Mouse (Mus musculus): ENCODE results near the gene Lefty2. TPM values are rescaled to one million over a fixed set of nuclear protein-coding genes. Genes with fewer than 3 reads are reported as not detected.
"Not testable (repeated sequence)": the region's sequence is repeated elsewhere in the genome, so short reads cannot be mapped to it uniquely, and the experiment has no call there.

Gene Lefty2
- polyA plus RNA-seq, 1 experiment from 2014 or later, result not detected

GRCm38 (mm10) chr1:180934467-180935419, 41.8 kb downstream of the Lefty2 start, which contains the start of gene Lefty1:
Lefty1 (plus strand) TSS chr1:180935022.
- Histone ChIP-seq H3K4me3 (ENCODE audit: low read depth, low read length) (no peak within 1 kb of the TSS), H3K9me3 (ENCODE audit: control insufficient read depth, low read depth, low read length) (no peaks in the 10 kb centered on the region), H3K4me1 (ENCODE audit: control insufficient read depth, insufficient read depth, low read length) (no peaks in the 10 kb centered on the region), H3K4me2 (replicated peaks; ENCODE audit: low read depth, low read length) (no peak within 1 kb of the TSS), H3K36me3 (ENCODE audit: control insufficient read depth, insufficient read depth, low read length) (no peaks in the 10 kb centered on the region), H3K27me3 (ENCODE audit: control insufficient read depth, insufficient read depth, low read length) (peaks cover 11% of the 10 kb centered on the region), H3K27ac (ENCODE audit: low read length) (no peak within 1 kb of the TSS), H3K9ac (replicated peaks; ENCODE audit: low read depth, low read length) (no peak within 1 kb of the TSS)
- 23% methylated on average over 21 of the region's 21 CpGs for WGBS
- no peak for ATAC-seq (ENCODE audit: insufficient number of reproducible peaks, insufficient read depth, low FRiP score, low read depth)

- peaks cover 11% of the 10 kb centered on the region for H3K27me3 ChIP-seq (ENCODE audit: control insufficient read depth, insufficient read depth, low read length)
- H3K4me3 ChIP-seq (ENCODE audit: low read depth, low read length), result peak overlapping the region; percentile 24
- H3K9ac ChIP-seq (replicated peaks; ENCODE audit: low read depth, low read length), result 0 out of 2 replicates have a peak overlapping the region, but pooled peaks have one; percentile 14
- H3K4me2 ChIP-seq (replicated peaks; ENCODE audit: low read depth, low read length), result peak overlapping the region; percentile 42
- not testable (repeated sequence) for H3K36me3 ChIP-seq (ENCODE audit: control insufficient read depth, insufficient read depth, low read length); H3K4me1 ChIP-seq (ENCODE audit: control insufficient read depth, insufficient read depth, low read length); H3K27ac ChIP-seq (ENCODE audit: low read length); H3K9me3 ChIP-seq (ENCODE audit: control insufficient read depth, low read depth, low read length)
- WGBS, result 4% methylated on average over 32 of the region's 41 CpGs
- peak; percentile 90 for ATAC-seq (ENCODE audit: insufficient number of reproducible peaks, insufficient read depth, low FRiP score, low read depth)
Measured at GRCm38 (mm10) chr1:180936610-180937398, 43.9 kb downstream of the Lefty2 start.

- H3K36me3 ChIP-seq (ENCODE audit: control insufficient read depth, insufficient read depth, low read length); H3K4me3 ChIP-seq (ENCODE audit: low read depth, low read length); ATAC-seq (ENCODE audit: insufficient number of reproducible peaks, insufficient read depth, low FRiP score, low read depth); H3K9me3 ChIP-seq (ENCODE audit: control insufficient read depth, low read depth, low read length); H3K4me1 ChIP-seq (ENCODE audit: control insufficient read depth, insufficient read depth, low read length); H3K4me2 ChIP-seq (replicated peaks; ENCODE audit: low read depth, low read length); H3K9ac ChIP-seq (replicated peaks; ENCODE audit: low read depth, low read length); H3K27ac ChIP-seq (ENCODE audit: low read length): not testable (repeated sequence)
- H3K27me3 ChIP-seq (ENCODE audit: control insufficient read depth, insufficient read depth, low read length), result peaks cover 11% of the 10 kb centered on the region
- WGBS, result 45% methylated on average over 13 of the region's 13 CpGs
Measured at GRCm38 (mm10) chr1:180937631-180938030, 44.7 kb downstream of the Lefty2 start.

GRCm38 (mm10) chr1:180938781-180939180, 45.9 kb downstream of the Lefty2 start:
- H3K36me3 ChIP-seq (ENCODE audit: control insufficient read depth, insufficient read depth, low read length); H3K4me3 ChIP-seq (ENCODE audit: low read depth, low read length); ATAC-seq (ENCODE audit: insufficient number of reproducible peaks, insufficient read depth, low FRiP score, low read depth); H3K4me2 ChIP-seq (replicated peaks; ENCODE audit: low read depth, low read length); H3K9me3 ChIP-seq (ENCODE audit: control insufficient read depth, low read depth, low read length); H3K9ac ChIP-seq (replicated peaks; ENCODE audit: low read depth, low read length); H3K27ac ChIP-seq (ENCODE audit: low read length): not testable (repeated sequence)
- 77% methylated on average over 2 of the region's 2 CpGs for WGBS
- Histone ChIP-seq H3K27me3 (ENCODE audit: control insufficient read depth, insufficient read depth, low read length) (peaks cover 11% of the 10 kb centered on the region), H3K4me1 (ENCODE audit: control insufficient read depth, insufficient read depth, low read length) (peaks cover 13% of the 10 kb centered on the region)

DNA sequence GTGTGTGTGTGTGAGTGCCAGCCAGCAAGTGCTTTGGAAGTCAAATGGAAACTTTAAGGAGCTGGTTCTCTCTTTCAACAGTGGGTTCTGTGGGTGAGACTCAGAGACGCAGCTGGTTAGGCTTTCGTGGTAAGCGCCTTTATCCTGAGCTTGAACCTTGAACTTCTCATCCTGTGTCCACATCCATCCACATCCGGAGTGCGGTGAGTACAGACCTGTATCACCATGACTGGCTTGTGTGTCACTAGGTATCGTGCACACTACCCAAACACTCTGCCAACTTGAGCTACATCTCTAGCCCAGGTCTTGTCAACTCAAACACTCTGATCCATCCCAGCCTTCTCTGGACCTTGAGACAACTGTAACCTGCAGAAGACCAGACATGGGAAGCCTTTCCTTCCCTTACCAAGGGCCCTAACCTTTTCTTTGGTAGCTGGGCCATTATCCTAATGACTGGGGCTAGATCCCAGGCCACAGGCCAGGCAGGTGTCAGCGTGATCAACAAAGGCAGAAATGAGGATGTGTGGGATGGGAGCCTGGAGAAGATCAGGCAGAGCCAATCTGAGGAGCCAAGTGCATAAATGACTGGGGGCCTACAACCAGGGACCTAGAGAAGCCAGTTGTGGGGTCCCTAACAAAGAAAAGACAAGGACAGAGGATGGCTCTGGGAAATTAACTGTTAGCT, 48.0 kb downstream of the Lefty2 start:
- Histone ChIP-seq H3K27ac (ENCODE audit: low read length) (no peak overlapping the region), H3K4me1 (ENCODE audit: control insufficient read depth, insufficient read depth, low read length) (peaks cover 23% of the 10 kb centered on the region), H3K27me3 (ENCODE audit: control insufficient read depth, insufficient read depth, low read length) (no peaks in the 10 kb centered on the region; the same call in 1 of the 2 replicates), H3K36me3 (ENCODE audit: control insufficient read depth, insufficient read depth, low read length) (no peaks in the 10 kb centered on the region), H3K4me3 (ENCODE audit: low read depth, low read length) (peak overlapping the region; percentile 87; the same call in 1 of the 2 replicates), H3K4me2 (replicated peaks; ENCODE audit: low read depth, low read length) (peak overlapping the region; percentile 93), H3K9ac (replicated peaks; ENCODE audit: low read depth, low read length) (no peak overlapping the region), H3K9me3 (ENCODE audit: control insufficient read depth, low read depth, low read length) (no peaks in the 10 kb centered on the region)
- no peak for ATAC-seq (ENCODE audit: insufficient number of reproducible peaks, insufficient read depth, low FRiP score, low read depth)
- WGBS, result 81% methylated on average over 7 of the region's 7 CpGs

- peak overlapping the region; percentile 93 for H3K4me2 ChIP-seq (replicated peaks; ENCODE audit: low read depth, low read length)
- 4% methylated on average over 18 of the region's 18 CpGs for WGBS
- H3K27ac ChIP-seq (ENCODE audit: low read length), result peak overlapping the region; percentile 86
- H3K27me3 ChIP-seq (ENCODE audit: control insufficient read depth, insufficient read depth, low read length), result no peaks in the 10 kb centered on the region; the same call in 1 of the 2 replicates
- H3K4me1 ChIP-seq (ENCODE audit: control insufficient read depth, insufficient read depth, low read length), result peaks cover 27% of the 10 kb centered on the region
- H3K9me3 ChIP-seq (ENCODE audit: control insufficient read depth, low read depth, low read length), result no peaks in the 10 kb centered on the region
- ATAC-seq (ENCODE audit: insufficient number of reproducible peaks, insufficient read depth, low FRiP score, low read depth), result peak; percentile 0; the same call in 1 of the 2 replicates
- H3K9ac ChIP-seq (replicated peaks; ENCODE audit: low read depth, low read length), result peak overlapping the region; percentile 69
- no peaks in the 10 kb centered on the region for H3K36me3 ChIP-seq (ENCODE audit: control insufficient read depth, insufficient read depth, low read length)
- H3K4me3 ChIP-seq (ENCODE audit: low read depth, low read length), result peak overlapping the region; percentile 87
Measured at GRCm38 (mm10) chr1:180941726-180942125, 48.8 kb downstream of the Lefty2 start.

GRCm38 (mm10) chr1:180942166-180943031, 49.5 kb downstream of the Lefty2 start, which contains the start of gene Tmem63a:
Tmem63a (plus strand) TSS chr1:180942344.
- H3K4me3 ChIP-seq (ENCODE audit: low read depth, low read length), result peak within 1 kb of the TSS; percentile 87
- peak within 1 kb of the TSS; percentile 69 for H3K9ac ChIP-seq (replicated peaks; ENCODE audit: low read depth, low read length)
- WGBS, result under 1% methylated on average over 73 of the region's 73 CpGs
- H3K27ac ChIP-seq (ENCODE audit: low read length), result peak within 1 kb of the TSS; percentile 86
- peak; percentile 51 for ATAC-seq (ENCODE audit: insufficient number of reproducible peaks, insufficient read depth, low FRiP score, low read depth)
- peak within 1 kb of the TSS; percentile 93 for H3K4me2 ChIP-seq (replicated peaks; ENCODE audit: low read depth, low read length)
- no peaks in the 10 kb centered on the region for H3K9me3 ChIP-seq (ENCODE audit: control insufficient read depth, low read depth, low read length)
- no peaks in the 10 kb centered on the region; the same call in 1 of the 2 replicates for H3K27me3 ChIP-seq (ENCODE audit: control insufficient read depth, insufficient read depth, low read length)
- peaks cover 4% of the 10 kb centered on the region; the same call in 1 of the 2 replicates for H3K36me3 ChIP-seq (ENCODE audit: control insufficient read depth, insufficient read depth, low read length)
- H3K4me1 ChIP-seq (ENCODE audit: control insufficient read depth, insufficient read depth, low read length), result peaks cover 27% of the 10 kb centered on the region
